Mouse (Mus musculus) neural tube, embryonic 12.5 days (tissue): Measurements from ENCODE around the gene Prkce. TPM values are rescaled to one million over a fixed set of nuclear protein-coding genes. Genes with fewer than 3 reads are reported as not detected.

Experiments
- ATAC-seq: fragments of 200-750 bp; cut with Nextera tagmentation; 2 replicates; pipeline ENCODE4 v1.8.0; 2017; ENCODE audit warnings: low read depth, mild to moderate bottlenecking, moderate TSS enrichment, moderate library complexity; ENCODE audit not compliant: low FRiP score
- H3K27ac ChIP-seq: fragments of 300-500 bp; sonication (generic); 2 replicates; pipeline ENCODE4 v1.5.1; 2016
- H3K27me3 ChIP-seq: fragments of 300-500 bp; sonication (generic); replicated peaks from 2 replicates; pipeline ENCODE4 v1.6.1; 2016; ENCODE audit warnings: mild to moderate bottlenecking
- H3K36me3 ChIP-seq: fragments of 300-500 bp; sonication (generic); 2 replicates; pipeline ENCODE4 v1.6.1; 2016; ENCODE audit warnings: mild to moderate bottlenecking
- H3K4me1 ChIP-seq: fragments of 300-500 bp; sonication (generic); 2 replicates; pipeline ENCODE4 v1.6.1; 2016
- H3K4me2 ChIP-seq: fragments of 300-500 bp; sonication (generic); replicated peaks from 2 replicates; pipeline ENCODE4 v1.6.1; 2016; ENCODE audit warnings: mild to moderate bottlenecking
- H3K4me3 ChIP-seq: fragments of 300-500 bp; sonication (generic); 2 replicates; pipeline ENCODE4 v1.5.1; 2016
- H3K9ac ChIP-seq: fragments of 300-500 bp; sonication (generic); 2 replicates; pipeline ENCODE4 v1.6.1; 2016; ENCODE audit warnings: mild to moderate bottlenecking
- H3K9me3 ChIP-seq: fragments of 300-500 bp; sonication (generic); 2 replicates; pipeline ENCODE4 v1.6.1; 2016; ENCODE audit warnings: mild to moderate bottlenecking
- WGBS: fragments of 180-500 bp; shearing (Covaris S2); methylation state at CpG from one replicate; pipeline ENCODE4 v1.1.7; 2016; 5-methylcytosine and 5-hydroxymethylcytosine counted together
- polyA plus RNA-seq: library from polyadenylated mRNA; unstranded; fragments of >200 nt; fragmentation: Nextera tagmentation; extraction: Ambion mirVana; gene quantifications from 2 replicates; pipeline ENCODE4 v1.2.1, GENCODE M21; 2016

The Prkce gene
- polyA plus RNA-seq, 1 experiment from 2014 or later = 20.7 TPM

- Histone ChIP-seq H3K36me3 (no peaks in the 10 kb centered on the region), H3K27ac (no peak overlapping the region), H3K4me1 (no peaks in the 10 kb centered on the region), H3K9ac (no peak overlapping the region), H3K4me3 (no peak overlapping the region), H3K4me2 (no peak overlapping the region), H3K27me3 (no peaks in the 10 kb centered on the region), H3K9me3 (no peaks in the 10 kb centered on the region)
- WGBS = 87% methylated on average over 2 of the region's 2 CpGs
- no peak for ATAC-seq
Observed at GRCm38 (mm10) chr17:86690871-86691390, 523.3 kb downstream of the Prkce start.

- H3K36me3 ChIP-seq = no peaks in the 10 kb centered on the region
- H3K9me3 ChIP-seq = no peaks in the 10 kb centered on the region
- H3K27ac ChIP-seq = no peak overlapping the region
- no peaks in the 10 kb centered on the region for H3K4me1 ChIP-seq
- 83% methylated on average over 2 of the region's 2 CpGs for WGBS
- H3K9ac ChIP-seq = no peak overlapping the region
- no peak overlapping the region for H3K4me3 ChIP-seq
- H3K4me2 ChIP-seq = no peak overlapping the region
- no peak for ATAC-seq
- H3K27me3 ChIP-seq = no peaks in the 10 kb centered on the region
Observed at GRCm38 (mm10) chr17:86697751-86698150, 530.2 kb downstream of the Prkce start.

- Histone ChIP-seq H3K9ac (no peak overlapping the region), H3K4me3 (no peak overlapping the region), H3K9me3 (no peaks in the 10 kb centered on the region), H3K4me1 (no peaks in the 10 kb centered on the region), H3K4me2 (no peak overlapping the region), H3K36me3 (no peaks in the 10 kb centered on the region), H3K27ac (no peak overlapping the region), H3K27me3 (no peaks in the 10 kb centered on the region)
- ATAC-seq = no peak
- WGBS = 86% methylated on average over 4 of the region's 4 CpGs
Observed at GRCm38 (mm10) chr17:86703336-86703735, 535.8 kb downstream of the Prkce start.

GRCm38 (mm10) chr17:86705236-86705635 is 537.7 kb downstream of the Prkce start:
- Histone ChIP-seq H3K4me1 (no peaks in the 10 kb centered on the region), H3K4me3 (no peak overlapping the region), H3K36me3 (no peaks in the 10 kb centered on the region), H3K9ac (no peak overlapping the region), H3K4me2 (no peak overlapping the region), H3K9me3 (no peaks in the 10 kb centered on the region), H3K27ac (no peak overlapping the region), H3K27me3 (no peaks in the 10 kb centered on the region)
- 86% methylated on average over 3 of the region's 3 CpGs for WGBS
- no peak for ATAC-seq

- WGBS = 79% methylated on average over 1 of the region's 1 CpGs
- H3K27ac ChIP-seq = no peak overlapping the region
- ATAC-seq = no peak
- H3K27me3 ChIP-seq = no peaks in the 10 kb centered on the region
- no peaks in the 10 kb centered on the region for H3K4me1 ChIP-seq
- no peak overlapping the region for H3K9ac ChIP-seq
- no peaks in the 10 kb centered on the region for H3K9me3 ChIP-seq
- no peak overlapping the region for H3K4me2 ChIP-seq
- H3K4me3 ChIP-seq = no peak overlapping the region
- H3K36me3 ChIP-seq = no peaks in the 10 kb centered on the region
Observed at GRCm38 (mm10) chr17:86706467-86706866, 538.9 kb downstream of the Prkce start.

Other genes starting within 250 kb of the Prkce start
- gene Srbd1, start 22.6 kb upstream of the Prkce start, polyA plus RNA-seq = 18.3 and 20.0 TPM in 2 replicates